Mouse (Mus musculus): ENCODE measurements at regions not wholly inside any gene's neighbourhood (a gene's known extent, or its start where the extent isn't known, plus 50 kb on each side); places are given as distances from the start of the nearest gene placed in this dataset.
A peak's percentile ranks its signal among the peaks of the same experiment; 100 is the strongest.

DNA sequence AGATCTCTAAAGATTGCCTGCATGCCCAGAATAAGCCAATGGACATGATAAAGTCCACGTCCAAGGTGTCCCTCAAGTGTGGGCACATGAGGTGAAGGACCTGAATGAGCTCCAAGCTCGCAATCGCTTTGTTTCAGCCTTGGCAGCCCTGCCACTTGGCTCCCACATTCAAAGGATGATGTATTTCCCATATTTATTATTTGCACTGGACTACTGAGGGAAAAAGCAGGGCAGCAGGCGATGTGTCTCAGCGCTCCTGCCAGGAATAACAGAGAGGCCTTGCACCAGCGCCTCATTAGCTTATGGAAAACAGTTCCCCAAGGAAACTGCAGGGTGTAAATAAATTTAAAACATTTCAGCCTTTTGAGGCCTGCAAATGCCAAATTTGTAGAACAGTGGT is 106.6 kb upstream of the 2610301B20Rik start:
- H3K27ac ChIP-seq (ENCODE audit: control insufficient read depth, insufficient read depth, low read length), result no peak overlapping the region
- WGBS, result 95% methylated on average over 6 of the region's 6 CpGs
- no peaks in the 10 kb centered on the region for H3K36me3 ChIP-seq (ENCODE audit: control insufficient read depth, insufficient read depth, low read length)
- TF ChIP-seq POLR2A (IDR thresholded peaks at IDR 0.05; ENCODE audit: control insufficient read depth, extremely low read depth, insufficient read depth, low read length, poor library complexity), result no peak
- no peak for TF ChIP-seq CTCF (IDR thresholded peaks at IDR 0.05; ENCODE audit: borderline replicate concordance, control insufficient read depth, extremely low read depth, insufficient read depth, low read length, poor library complexity)
- no peaks in the 10 kb centered on the region for H3K27me3 ChIP-seq (ENCODE audit: control insufficient read depth, insufficient read depth, low read length)
- no peak for DNase-seq
- H3K4me1 ChIP-seq (replicated peaks; ENCODE audit: control insufficient read depth, insufficient read depth, low read length), result peaks cover 11% of the 10 kb centered on the region
- no peak overlapping the region for H3K4me3 ChIP-seq (ENCODE audit: control insufficient read depth, insufficient read depth, low read length)

DNA sequence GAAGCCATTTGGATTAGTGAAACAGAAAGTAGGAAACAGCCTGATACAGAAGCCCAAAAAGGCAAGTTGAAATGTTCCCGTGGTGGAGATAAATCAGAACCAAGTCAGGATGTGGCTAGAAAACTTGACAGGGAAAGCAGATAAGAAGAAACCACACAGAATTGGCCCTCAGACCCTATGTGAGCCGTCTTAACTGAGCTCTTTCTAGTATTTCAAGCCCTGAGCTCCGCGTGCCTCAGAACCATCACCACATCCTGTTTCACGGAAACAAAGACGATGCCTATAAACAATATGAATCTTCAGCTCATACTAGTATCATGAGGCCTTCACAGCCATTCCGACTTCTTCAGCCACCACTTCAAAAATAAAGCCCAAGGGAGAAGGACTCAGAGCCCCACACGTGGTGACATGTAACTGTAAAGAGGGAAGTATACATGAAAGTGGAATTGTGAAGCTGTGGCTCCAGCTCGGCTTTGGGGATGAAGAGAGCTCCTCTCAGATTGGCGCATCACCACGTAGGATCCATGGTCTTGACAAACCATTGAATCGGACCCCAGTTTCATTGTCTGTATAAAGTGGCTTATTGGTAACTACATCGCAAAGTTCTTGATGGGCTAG is 104.2 kb upstream of the 2610301B20Rik start:
- Histone ChIP-seq H3K4me1 (replicated peaks; ENCODE audit: control insufficient read depth, insufficient read depth, low read length) (peaks cover 11% of the 10 kb centered on the region), H3K36me3 (ENCODE audit: control insufficient read depth, insufficient read depth, low read length) (no peaks in the 10 kb centered on the region), H3K27ac (ENCODE audit: control insufficient read depth, insufficient read depth, low read length) (no peak overlapping the region), H3K4me3 (ENCODE audit: control insufficient read depth, insufficient read depth, low read length) (no peak overlapping the region), H3K27me3 (ENCODE audit: control insufficient read depth, insufficient read depth, low read length) (no peaks in the 10 kb centered on the region)
- WGBS, result 22% methylated on average over 13 of the region's 13 CpGs
- peak; percentile 41 for DNase-seq
- TF ChIP-seq CTCF (IDR thresholded peaks at IDR 0.05; ENCODE audit: borderline replicate concordance, control insufficient read depth, extremely low read depth, insufficient read depth, low read length, poor library complexity) (no peak), POLR2A (IDR thresholded peaks at IDR 0.05; ENCODE audit: control insufficient read depth, extremely low read depth, insufficient read depth, low read length, poor library complexity) (no peak)

DNA sequence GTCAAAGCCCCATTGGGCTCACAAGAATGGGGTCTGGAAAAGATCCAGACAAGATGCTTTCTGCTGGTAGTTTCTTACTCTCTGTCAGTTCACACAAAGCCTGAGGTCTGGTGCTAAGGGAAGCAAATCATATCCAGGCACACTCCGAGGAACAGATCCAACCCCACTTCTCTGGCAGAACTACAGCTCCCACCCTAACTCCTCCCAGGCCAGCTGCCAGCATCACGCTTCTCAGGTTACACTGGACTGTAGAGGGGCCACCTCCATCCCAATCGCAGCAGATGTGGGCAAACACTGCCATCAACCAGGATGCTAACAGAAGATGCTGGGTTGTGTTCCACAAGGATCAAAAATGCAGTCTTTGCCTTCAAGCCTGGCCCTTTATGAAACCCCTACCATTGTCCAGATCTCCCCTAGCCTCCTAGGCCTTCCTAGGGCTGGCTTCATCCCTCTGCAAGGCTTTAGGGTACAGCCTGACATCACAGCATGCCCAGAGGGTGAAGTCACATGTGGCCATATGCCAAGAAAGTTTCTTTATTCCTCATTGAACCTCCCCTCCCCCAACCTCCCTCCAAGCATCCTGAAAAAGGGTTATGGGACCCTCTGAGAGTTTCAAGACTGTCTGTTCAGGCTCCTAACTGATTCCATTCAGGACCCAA is 99.6 kb upstream of the 2610301B20Rik start:
- no peaks in the 10 kb centered on the region for H3K36me3 ChIP-seq (ENCODE audit: control insufficient read depth, insufficient read depth, low read length)
- no peaks in the 10 kb centered on the region for H3K27me3 ChIP-seq (ENCODE audit: control insufficient read depth, insufficient read depth, low read length)
- no peak overlapping the region for H3K27ac ChIP-seq (ENCODE audit: control insufficient read depth, insufficient read depth, low read length)
- WGBS, result 83% methylated on average over 3 of the region's 3 CpGs
- H3K4me1 ChIP-seq (replicated peaks; ENCODE audit: control insufficient read depth, insufficient read depth, low read length), result peaks cover 9% of the 10 kb centered on the region
- no peak overlapping the region for H3K4me3 ChIP-seq (ENCODE audit: control insufficient read depth, insufficient read depth, low read length)
- no peak for DNase-seq
- no peak for TF ChIP-seq CTCF (IDR thresholded peaks at IDR 0.05; ENCODE audit: borderline replicate concordance, control insufficient read depth, extremely low read depth, insufficient read depth, low read length, poor library complexity)
- no peak for TF ChIP-seq POLR2A (IDR thresholded peaks at IDR 0.05; ENCODE audit: control insufficient read depth, extremely low read depth, insufficient read depth, low read length, poor library complexity)

DNA sequence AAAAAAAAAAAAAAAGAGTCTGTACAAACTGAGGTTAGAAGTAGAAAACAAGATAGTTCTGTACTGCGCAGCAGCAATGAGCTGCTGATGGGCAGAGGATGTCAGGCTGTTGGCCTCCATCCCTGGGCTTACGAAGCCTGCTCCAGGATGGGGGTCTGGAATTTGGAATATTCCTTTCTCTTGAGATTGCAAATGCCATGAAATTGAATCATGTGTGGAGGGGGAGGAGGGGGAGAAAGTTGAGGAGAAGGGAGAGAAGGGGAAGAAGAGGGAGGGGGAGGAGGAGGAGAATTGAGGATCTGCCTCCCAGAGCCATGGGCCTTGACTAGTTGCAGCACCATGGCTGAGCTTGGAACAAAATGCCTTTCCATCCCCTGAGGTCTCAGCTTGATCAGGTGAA is 87.6 kb upstream of the 2610301B20Rik start:
- 94% methylated on average over 2 of the region's 2 CpGs for WGBS
- H3K27ac ChIP-seq (ENCODE audit: control insufficient read depth, insufficient read depth, low read length), result no peak overlapping the region
- TF ChIP-seq POLR2A (IDR thresholded peaks at IDR 0.05; ENCODE audit: control insufficient read depth, extremely low read depth, insufficient read depth, low read length, poor library complexity), result no peak
- TF ChIP-seq CTCF (IDR thresholded peaks at IDR 0.05; ENCODE audit: borderline replicate concordance, control insufficient read depth, extremely low read depth, insufficient read depth, low read length, poor library complexity), result no peak
- no peak for DNase-seq
- no peaks in the 10 kb centered on the region for H3K4me1 ChIP-seq (replicated peaks; ENCODE audit: control insufficient read depth, insufficient read depth, low read length)
- no peaks in the 10 kb centered on the region for H3K36me3 ChIP-seq (ENCODE audit: control insufficient read depth, insufficient read depth, low read length)
- no peaks in the 10 kb centered on the region for H3K27me3 ChIP-seq (ENCODE audit: control insufficient read depth, insufficient read depth, low read length)
- no peak overlapping the region for H3K4me3 ChIP-seq (ENCODE audit: control insufficient read depth, insufficient read depth, low read length)

DNA sequence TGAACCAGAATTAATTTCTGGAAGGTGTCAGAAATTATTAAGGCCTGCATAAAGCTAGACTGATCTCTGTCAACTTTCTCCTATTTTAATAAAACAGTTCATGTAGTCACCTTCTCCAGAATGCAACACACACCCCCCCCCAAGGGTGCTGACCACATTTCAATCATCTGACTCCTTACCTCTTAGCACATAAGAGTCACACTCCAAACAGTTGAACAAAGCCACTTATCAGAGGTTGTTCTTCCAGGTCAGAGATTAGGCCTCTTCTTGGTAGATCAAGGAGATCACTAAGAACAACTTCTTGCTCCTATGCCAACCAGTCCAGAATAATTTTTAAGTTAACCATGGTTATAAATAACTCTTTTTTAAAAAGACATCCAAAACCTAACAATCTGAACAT is 86.0 kb upstream of the 2610301B20Rik start:
- H3K4me3 ChIP-seq (ENCODE audit: control insufficient read depth, insufficient read depth, low read length), result no peak overlapping the region
- H3K36me3 ChIP-seq (ENCODE audit: control insufficient read depth, insufficient read depth, low read length), result no peaks in the 10 kb centered on the region
- H3K27ac ChIP-seq (ENCODE audit: control insufficient read depth, insufficient read depth, low read length), result no peak overlapping the region
- TF ChIP-seq POLR2A (IDR thresholded peaks at IDR 0.05; ENCODE audit: control insufficient read depth, extremely low read depth, insufficient read depth, low read length, poor library complexity) (no peak), CTCF (IDR thresholded peaks at IDR 0.05; ENCODE audit: borderline replicate concordance, control insufficient read depth, extremely low read depth, insufficient read depth, low read length, poor library complexity) (no peak)
- no peaks in the 10 kb centered on the region for H3K27me3 ChIP-seq (ENCODE audit: control insufficient read depth, insufficient read depth, low read length)
- no peaks in the 10 kb centered on the region for H3K4me1 ChIP-seq (replicated peaks; ENCODE audit: control insufficient read depth, insufficient read depth, low read length)
- no peak for DNase-seq

DNA sequence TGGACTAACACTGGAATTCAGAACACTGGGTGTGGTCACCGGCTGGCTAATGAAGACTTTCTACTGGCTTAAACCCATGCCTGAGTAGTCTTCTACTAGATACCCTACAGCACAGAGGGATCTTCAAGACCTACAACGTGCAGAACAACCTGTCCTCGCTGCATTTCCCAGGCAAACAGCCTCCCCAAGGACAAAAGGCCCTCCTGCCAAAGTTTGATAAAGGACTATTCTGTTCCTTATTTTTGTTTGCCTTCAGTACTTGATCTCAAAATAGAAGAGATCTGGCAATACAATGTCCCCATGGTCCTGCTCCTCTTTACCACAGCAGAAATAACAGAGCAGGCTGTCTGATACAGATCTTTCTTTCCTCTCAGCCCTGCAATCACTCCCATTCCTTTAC is 85.2 kb upstream of the 2610301B20Rik start:
- 85% methylated on average over 3 of the region's 3 CpGs for WGBS
- no peak for DNase-seq
- no peaks in the 10 kb centered on the region for H3K4me1 ChIP-seq (replicated peaks; ENCODE audit: control insufficient read depth, insufficient read depth, low read length)
- H3K36me3 ChIP-seq (ENCODE audit: control insufficient read depth, insufficient read depth, low read length), result no peaks in the 10 kb centered on the region
- no peak overlapping the region for H3K27ac ChIP-seq (ENCODE audit: control insufficient read depth, insufficient read depth, low read length)
- no peaks in the 10 kb centered on the region for H3K27me3 ChIP-seq (ENCODE audit: control insufficient read depth, insufficient read depth, low read length)
- no peak for TF ChIP-seq POLR2A (IDR thresholded peaks at IDR 0.05; ENCODE audit: control insufficient read depth, extremely low read depth, insufficient read depth, low read length, poor library complexity)
- no peak for TF ChIP-seq CTCF (IDR thresholded peaks at IDR 0.05; ENCODE audit: borderline replicate concordance, control insufficient read depth, extremely low read depth, insufficient read depth, low read length, poor library complexity)
- no peak overlapping the region for H3K4me3 ChIP-seq (ENCODE audit: control insufficient read depth, insufficient read depth, low read length)
